Mouse (Mus musculus) erythroblast, embryonic 14.5 days (primary cell): ENCODE data around the gene Ubtd1.

Experiments
- GATA1 ChIP-seq: IDR thresholded peaks from 2 replicates; pipeline ENCODE4 v1.6.1; 2012; ENCODE audit warnings: low read length, inconsistent platforms, mixed read lengths
- TAL1 ChIP-seq: IDR thresholded peaks from 3 replicates; pipeline ENCODE4 v1.6.1; 2012; ENCODE audit warnings: low read length, inconsistent platforms, mixed read lengths

DNA sequence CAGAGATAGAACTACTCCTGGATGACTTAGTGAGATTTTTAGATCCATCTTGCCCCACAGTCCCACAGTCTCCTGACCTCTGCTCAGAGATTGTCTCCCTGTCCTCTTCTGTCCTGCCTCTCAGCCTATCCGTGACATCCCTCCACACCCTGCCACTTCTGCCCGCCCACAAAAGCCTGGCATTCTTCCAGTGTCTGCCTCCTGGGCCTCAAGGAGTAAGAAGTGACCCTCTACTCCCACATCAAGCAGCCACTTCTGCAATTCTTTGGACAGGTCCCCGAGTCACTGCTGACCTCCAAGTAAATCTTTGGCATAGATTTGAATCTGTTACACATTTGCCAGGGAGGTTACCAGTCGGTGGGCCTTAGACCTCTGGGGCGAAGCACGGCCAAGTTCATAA is 72.7 kb downstream of the Ubtd1 start:
- TF ChIP-seq GATA1 (no peak), TAL1 (no peak)
